Mouse (Mus musculus) mesoderm, embryonic 11.5 days (tissue): ENCODE measurements at regions not wholly inside any gene's neighbourhood (a gene's known extent, or its start where the extent isn't known, plus 50 kb on each side); places are given as distances from the start of the nearest gene placed in this dataset.
A peak's percentile ranks its signal among the peaks of the same experiment; 100 is the strongest.
"Not testable (repeated sequence)": the region's sequence is repeated elsewhere in the genome, so short reads cannot be mapped to it uniquely, and the experiment has no call there.

ENCODE experiments used
- DNase-seq: peaks from one replicate; pipeline ENCODE4 v3.0.0-alpha.2; 2012; ENCODE audit warnings: low read depth, low spot score

DNA sequence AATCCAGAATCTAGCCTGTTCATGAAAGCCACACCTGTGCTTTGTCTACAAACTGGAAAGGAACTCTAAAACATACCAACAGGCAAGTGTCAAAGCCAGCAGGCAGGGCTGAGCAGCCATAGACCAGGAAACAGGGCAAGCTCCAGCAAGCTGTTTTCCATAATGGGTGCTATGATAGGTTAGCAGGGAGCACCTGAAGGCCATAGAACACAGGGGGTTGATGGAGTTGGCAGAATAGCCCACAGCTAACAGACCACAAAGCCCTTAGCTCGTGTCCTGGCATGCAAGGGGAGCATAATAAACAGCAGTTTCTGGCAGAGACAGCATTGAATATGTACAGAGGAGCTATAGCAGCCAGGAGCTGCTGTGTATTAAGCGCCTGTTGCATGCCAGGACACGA, 313.1 kb upstream of the Cdh5 start:
- DNase-seq = no peak

DNA sequence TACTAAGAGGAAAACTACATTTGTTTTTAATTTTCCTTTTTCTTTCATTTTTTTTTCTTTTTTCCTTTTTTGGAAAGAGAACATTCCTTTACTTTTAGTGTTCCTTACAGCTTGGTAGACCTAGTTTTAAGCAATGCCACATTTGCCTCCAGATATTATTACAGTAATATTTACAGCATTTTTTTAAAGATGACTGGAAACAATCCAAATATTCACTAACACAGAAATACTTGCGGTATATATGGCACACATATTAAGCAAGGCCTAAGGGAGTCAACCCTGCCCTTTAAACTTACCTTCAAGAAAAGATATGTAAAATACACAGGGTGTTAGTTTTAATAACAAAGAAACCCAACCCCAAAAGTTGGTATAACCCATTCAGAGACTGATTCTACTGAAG, 308.1 kb upstream of the Cdh5 start:
- DNase-seq = no peak

DNA sequence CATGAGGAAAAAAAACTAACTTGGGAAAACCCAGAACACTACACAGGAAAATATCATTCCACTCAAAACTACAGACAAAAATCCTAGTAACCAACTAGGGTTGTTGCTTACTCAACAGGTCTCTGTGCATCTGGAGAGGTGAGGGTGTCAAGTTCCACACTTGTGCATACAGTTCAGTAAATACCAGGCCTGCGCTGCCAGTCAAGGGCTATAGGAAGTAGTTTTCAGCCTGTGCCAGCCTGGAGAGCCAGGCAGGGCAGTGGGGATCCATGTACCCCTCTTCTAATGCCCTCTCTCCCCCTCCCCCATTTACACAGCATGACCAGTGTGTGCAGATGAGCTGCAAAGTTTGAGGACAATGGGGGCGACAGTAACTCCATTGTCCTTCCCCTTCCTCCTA, 302.8 kb upstream of the Cdh5 start:
- DNase-seq = not testable (repeated sequence)

DNA sequence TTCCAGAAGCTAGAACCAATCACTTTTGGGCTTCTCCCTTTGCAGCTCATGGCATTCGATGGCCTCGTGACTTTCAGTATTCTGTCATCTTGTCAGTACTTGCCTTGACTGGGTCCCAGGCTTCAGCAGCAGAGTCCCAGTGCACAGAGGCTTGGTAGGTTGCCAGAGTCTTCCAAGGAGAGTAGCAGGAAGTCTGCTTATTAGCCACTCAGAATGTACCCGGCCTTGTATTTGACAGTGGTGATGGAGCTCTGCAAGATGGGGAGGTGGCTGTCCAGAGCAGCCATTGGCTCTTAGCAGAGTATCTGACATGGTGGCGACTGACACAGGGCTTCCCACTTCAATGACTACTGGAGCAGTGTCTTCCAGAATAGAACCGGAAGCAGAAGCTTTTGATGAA, 293.3 kb upstream of the Cdh5 start:
- DNase-seq = no peak

DNA sequence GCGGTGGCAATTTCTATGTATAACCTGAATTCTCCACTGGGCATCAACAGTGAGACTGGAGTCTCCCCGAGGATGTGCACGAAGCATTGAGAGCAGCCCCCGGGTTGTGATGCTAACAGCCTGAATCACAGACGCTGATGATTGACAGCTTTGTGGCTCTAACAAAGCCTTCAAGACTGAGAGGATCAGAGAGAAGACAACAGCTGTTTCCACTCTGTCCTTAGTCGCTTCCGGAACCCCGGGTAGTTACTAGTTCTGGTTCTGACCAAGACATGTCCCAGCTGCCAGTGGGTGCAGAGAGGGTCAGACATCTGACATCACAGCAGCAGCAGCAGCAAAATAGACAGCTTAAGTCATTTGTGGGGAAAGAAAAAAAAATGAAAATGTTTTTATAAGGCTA, 292.8 kb upstream of the Cdh5 start:
- peak; percentile 45 for DNase-seq

DNA sequence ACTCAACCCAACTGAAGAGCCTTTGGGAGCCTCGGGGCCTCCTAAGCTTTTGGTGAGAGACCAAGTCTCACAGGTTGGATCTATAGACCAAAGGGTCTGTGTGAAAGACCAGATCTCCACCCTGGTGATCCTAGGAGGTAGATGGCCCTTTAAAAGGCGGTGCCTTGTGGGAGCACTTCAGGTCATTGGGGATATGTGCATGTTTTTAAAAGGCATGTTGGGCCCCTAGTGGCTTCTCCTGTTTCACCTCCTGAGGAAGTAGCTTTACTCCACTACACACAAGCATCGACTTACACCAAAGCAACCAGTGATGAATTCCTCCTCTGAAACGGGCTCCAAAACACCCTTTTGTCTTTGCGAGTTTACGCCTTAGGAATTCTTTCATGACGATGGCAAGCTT, 292.3 kb upstream of the Cdh5 start:
- peak; percentile 52 for DNase-seq

DNA sequence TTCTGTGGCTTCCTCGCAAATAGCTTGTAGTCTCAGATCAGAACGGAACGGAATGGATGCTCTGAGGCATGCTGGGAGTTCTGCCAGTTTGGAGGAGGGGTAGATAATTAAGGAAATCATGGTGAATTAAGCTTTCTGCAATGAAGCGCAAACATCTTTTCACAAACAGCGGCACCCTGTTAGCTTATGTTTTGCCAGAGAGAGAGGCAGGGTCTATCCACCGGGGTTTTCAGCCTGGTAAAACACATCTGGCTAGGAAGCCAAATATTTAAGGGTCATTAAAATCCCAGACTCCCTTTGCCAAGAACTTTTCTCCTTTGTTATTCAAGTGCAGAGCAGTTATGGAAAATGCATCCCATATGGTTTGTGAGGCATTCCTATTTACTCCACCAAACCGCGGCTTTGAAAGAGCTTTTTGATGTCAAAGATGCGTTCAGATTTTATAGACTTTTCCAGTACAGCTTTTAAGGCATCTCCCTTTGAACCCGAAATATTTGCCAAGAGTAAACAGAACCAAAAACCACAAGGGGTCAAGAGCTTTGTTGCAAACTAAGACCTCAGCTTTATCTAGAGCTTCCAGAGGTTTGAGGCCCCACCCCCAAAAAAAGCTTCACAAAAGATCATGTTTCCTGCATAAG, 287.4 kb upstream of the Cdh5 start:
- DNase-seq = peak; percentile 25

DNA sequence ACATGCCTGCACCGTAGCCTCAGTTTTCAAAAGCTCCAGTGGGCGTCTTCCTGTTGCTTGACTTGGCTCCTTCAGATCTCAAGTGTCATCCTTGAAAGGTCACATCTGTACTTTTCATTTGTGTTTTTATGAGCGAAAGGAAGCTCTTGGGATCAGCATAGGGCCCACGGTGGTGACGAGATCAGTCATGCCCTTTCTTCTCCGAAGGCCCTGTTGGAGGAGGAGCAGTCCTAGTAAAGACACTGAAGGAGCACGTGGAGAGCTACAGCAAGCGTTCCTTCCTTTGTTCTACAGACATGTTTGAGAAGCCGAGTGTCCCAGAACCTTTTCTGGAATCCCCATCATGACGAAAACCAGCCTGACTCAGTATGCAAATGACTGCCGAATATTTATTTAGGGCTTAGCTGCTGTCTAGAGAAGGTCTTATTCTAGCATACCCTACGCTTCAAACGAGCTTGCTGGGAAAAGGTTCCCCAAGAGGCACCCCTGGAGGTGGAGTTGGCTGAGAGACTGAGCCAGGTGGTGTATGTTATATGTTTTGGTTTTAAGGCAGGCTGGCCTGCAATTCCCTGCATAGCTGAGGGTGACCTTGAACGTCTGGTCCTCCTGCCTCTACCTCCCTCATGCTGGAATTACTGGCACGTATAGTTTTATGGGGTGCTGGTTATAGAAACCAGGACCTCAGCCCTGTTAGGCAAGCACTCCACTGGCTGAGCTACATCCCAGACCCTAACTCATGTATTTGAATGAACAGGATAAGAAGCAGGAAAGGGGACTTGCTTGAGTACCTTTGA, 285.1 kb upstream of the Cdh5 start:
- no peak for DNase-seq

DNA sequence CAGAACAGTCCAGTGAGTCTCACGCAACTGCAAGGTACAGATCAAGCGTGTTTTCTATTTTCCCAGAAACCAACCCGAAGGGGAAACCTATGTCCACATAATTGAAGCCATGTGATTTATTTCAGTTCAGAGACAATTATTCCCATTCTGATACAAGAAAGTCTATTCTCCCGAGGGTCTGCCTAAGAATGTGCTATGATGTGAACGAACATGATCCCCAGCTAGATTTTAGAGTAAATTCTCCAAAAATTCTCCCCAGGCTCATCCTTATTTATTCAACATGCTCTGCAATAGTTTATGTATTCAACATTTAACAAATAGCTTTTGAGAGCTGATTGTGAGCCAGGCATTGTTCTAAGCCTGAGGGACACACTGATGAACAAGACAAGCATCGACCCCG, 277.9 kb upstream of the Cdh5 start:
- no peak for DNase-seq

DNA sequence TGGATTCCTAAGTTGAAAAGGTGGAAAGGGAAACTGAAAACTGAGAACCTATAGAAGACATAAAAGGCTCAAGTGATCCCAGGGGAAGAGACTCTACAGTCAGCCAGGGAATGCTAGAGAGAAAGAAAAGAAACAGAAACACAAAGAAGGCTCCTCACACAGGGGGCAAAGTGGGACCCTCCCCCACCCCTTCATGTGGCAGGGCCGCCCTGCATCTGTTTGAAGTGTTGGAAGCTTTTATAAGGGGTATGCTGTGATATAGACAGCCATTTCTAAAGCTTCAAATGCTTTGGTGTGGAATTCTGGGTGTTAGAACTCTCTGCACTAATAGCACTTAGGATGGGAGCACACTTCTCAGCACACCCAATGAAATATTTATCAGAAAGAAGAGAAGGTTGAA, 276.7 kb upstream of the Cdh5 start:
- peak; percentile 28 for DNase-seq

DNA sequence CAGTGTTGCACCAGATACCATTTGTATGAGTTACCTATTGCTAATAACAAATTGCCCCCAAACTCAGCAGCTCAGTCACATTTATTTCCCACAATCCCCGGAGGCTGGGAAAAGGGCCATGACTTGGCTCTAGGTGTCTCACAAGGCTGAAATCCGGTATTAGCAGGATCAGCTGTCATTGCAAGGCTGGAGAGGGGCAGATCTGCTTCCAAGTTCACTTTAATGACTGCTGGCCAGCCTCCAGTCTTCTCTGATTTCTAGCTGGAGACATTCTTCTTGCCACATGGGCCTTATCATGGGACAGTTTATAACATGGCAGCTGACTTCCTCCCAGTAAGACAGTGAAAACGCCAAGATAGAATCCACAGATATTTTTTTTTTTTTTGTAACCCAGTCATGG, 276.1 kb upstream of the Cdh5 start:
- no peak for DNase-seq

DNA sequence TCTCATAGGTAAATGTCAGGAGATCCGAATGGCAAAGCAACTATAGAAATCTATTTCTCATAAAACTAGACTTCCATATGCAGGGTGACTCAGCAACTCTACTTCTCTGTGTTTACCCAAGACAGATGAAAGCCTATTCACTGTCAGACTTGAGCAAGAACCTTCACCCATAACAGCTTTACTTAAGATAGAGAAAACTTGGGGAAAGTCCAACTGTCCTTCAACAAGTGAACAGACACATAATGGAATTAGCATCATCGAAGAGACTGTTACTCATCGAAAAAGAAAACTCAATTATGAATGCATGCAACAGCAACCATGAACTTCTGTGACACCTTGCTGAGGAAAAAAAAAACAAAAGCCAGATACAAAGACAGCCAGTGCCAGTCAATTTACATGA, 271.0 kb upstream of the Cdh5 start:
- no peak for DNase-seq

DNA sequence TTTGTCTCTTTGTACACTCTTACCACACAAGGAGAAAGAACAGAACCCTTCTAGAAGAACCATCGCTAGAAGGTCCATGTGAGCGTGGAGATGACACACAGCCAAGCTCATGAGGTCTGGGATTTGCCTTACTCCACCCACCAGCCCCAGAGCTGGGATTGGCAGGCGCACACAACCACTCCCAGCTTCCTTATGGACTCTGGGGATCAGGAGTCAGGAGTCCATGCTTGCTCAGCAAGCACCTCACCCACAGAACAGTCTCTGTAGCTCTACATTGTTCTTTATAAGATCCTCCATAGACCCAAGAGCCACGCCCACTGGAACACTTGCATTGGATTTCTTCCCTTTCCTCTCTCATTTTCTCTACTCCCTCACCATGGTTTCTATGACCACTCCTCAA, 261.4 kb upstream of the Cdh5 start:
- no peak for DNase-seq

DNA sequence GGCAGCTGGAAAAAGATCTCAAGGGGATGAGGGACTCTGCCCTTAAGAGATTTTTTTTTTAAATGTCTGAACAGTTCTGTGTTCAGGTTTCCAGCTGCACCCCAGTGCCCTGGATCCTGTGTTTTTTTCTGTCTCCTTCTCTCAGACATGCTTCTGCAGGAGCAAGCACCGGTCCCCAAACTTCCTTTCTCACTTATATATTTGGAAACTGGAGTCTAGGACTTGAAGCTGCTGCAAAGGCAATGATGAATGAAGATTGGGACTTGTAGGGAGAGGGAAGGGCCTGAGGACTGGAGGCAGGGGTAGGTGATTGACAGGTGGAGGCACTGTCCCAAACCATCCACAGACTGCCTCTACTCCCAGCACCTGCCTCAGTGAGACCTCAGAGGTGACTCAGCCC, 255.5 kb upstream of the Cdh5 start:
- DNase-seq = no peak

DNA sequence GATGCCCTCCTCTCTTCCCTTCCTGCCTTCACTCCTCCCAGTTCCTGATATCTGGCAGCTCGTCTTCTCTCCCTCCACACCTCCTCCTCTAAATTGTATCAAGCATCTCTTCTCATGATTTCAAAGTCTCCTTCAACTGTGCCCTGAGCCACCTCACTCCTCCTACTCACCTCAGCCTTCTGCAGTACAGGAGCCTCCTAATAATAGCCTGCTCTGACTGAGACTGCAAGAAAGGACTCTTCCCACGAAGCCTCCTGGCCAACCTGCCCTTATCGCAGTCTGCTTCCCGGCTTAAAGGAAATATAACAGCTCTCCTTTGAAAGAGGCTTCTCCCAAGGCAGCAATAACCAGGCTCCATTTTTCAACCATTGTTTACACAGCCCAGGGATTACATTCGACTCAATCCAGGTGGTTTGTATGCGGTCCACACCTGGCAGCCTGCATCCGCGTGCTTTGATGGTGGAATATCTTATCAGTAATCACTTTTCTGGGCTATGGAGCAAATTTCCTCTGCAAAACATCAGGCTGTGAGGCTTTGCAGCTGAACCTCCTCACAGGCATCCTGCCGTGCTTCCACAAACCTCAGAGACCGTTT, 254.9 kb upstream of the Cdh5 start:
- no peak for DNase-seq

DNA sequence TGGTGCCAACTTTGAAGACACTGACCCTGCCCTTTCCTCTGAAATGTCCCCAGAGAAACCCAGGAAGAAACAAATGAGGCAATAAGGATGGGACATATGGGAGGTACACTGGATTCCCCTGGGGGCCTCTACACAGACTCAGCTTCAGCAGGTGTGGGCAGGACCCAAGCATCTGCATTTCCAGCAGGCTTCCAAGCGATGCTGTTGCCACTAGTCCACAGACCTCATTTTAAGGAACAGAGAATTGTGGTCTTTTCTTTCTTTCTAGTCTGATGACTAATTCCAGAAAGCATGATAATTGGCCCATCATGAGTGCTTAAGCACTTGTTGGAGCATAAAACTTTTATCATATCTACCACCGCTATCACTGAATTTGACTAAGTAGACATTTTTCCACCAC, 251.6 kb upstream of the Cdh5 start:
- DNase-seq = no peak

DNA sequence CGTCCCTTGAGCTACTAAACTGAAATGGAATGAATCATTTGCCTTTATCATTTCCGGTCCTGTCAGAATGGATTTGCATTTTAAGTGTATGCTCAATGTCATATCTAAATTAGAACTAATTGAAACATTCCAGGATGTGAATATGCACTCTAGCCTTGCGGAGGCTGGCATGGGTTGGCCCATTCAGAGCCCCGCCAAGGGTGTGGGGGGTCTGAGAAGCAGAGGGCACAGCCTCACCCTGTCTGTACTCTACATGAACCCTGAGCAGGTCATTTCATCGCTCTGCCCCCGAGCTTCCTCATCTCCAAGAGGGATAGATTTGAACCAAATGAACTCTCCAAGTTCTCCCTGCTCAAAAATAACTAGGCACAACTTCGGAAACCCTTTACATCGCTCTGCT, 250.1 kb upstream of the Cdh5 start:
- DNase-seq = no peak

DNA sequence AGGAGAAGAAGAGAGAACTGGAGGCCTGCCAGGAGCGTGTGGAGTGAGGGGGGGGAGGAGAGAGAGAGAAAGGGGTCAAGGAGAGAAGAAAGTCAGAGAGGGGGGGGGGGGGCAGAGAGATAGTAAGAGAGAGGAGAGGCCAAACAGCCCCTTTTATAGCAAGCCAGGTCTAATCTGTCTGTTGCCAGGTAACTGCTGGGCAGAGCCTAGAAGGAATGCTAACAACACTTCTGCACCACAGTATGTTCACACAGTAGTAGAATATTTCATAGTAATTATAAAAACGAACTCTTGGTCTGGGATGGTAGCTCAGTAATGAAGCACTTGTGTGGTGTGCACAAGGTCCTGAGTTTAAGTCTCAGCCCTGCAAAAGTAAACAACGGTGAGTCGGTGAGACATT, 248.4 kb upstream of the Cdh5 start:
- DNase-seq = no peak

DNA sequence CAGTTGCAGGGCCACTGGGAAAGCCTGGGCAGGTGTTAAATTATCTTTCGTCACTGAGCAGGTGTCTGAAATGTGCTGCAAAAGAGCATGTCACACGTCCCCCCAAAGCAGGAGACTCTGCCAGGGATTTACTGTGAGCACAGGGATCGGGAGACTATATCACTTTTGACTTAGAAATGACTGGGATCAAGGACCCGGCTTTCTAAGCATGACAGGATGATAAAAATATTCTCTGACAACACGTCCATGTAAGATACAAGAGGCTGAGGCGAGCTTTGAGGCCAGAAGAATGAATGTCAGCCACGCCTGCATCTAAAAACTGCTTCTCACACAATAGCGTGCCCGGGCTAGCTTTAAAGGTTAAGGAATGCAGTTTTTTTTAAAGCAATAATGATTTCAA, 246.1 kb upstream of the Cdh5 start:
- no peak for DNase-seq

DNA sequence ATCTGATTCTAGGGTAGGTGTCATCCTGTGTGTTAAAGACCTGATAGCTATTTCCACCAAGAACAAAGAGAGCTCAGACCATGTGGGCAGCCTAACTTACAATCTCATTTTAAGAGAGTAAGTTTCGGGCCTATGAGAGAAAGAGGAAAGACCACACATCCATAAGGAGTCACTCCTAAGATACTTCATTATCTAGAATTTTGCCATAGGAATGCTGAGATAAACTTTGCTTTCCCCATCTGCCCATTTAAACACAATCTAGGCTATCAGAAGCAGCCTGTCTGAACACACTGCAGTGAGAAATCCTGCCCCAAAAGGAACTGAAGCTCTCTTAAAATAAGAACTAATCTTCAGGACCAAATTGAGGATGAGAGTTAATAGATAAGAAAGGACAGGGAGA, 242.3 kb upstream of the Cdh5 start:
- DNase-seq = no peak

DNA sequence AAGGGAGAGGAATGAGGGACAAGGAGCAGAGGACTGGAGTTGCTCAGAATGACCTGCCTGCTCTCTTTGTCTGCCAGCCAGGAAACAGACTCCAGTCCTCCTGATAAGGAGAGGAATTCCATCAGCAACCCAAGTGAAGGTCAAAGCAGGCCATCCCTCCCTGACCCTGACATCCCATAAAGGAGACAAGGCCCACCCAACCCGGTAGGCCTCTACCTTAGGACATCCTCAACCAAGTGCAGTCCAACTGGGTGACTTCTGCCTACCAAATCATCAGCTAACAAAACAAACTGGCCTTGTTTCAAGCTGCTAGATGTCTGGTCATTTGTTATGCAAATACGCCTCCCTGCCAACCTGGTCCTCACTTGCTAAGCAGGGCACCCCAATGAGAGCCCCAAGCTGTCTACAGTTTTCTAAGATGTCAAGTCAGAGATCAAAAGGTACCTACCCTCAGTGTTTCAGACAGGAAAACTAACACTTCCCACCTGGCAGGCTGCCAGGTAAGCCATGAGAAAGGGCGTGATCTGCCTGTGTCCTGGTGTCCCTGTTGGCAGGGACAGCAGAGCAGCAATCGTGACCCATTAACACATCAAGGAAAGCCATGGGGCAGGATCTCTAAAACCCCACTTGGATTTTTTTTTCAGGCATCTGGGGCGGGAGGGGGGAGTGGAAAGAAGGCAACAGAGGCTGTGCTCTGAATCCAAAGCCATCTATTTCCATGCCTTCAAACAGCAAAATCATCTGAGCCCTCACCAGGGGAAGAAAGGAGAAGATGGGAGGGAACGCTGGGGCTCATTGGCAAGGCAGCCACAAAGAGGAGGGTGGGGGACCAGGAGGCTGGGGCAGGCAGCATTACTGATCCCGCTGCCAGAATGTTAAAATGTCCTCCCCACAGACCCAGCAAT, 227.6 kb upstream of the Cdh5 start:
- DNase-seq = no peak

DNA sequence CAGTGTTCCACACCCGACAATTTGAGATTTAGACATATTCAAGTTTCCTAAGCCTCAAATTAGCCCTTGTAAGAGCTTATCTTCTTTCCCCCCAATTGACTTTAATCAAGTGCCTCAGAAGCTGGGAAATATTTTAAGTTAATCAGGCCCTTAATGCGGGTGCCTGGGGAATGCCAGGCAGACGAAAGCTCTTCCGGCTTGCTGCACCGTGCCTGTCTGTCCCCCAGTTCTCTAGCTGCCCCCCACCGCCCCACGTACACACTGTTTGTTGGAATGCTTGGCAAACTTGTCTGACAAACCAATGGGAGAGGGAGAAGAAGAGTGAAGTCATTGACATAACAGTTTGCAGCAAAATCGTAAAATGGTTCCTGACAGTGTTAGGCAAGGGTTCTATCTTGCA, 226.9 kb upstream of the Cdh5 start:
- DNase-seq = no peak
